Mouse (Mus musculus) hindbrain, postnatal 0 days (tissue): ENCODE measurements around the gene Lca5l. TPM values are rescaled to one million over a fixed set of nuclear protein-coding genes. Genes with fewer than 3 reads are reported as not detected.
A peak's percentile ranks its signal among the peaks of the same experiment; 100 is the strongest.

Experiments used
- ATAC-seq: fragments of 200-750 bp; cut with Nextera tagmentation; 2 replicates; pipeline ENCODE4 v1.8.0; 2017; ENCODE audit warnings: mild to moderate bottlenecking, moderate TSS enrichment, moderate library complexity
- DNase-seq: peaks from one replicate; pipeline ENCODE4 v3.0.0-alpha.2; 2015; ENCODE audit warnings: low spot score
- H3K27ac ChIP-seq: fragments of 300-500 bp; sonication (generic); 2 replicates; pipeline ENCODE4 v1.5.1; 2014; ENCODE audit warnings: mild to moderate bottlenecking
- H3K27me3 ChIP-seq: fragments of 300-500 bp; sonication (generic); 2 replicates; pipeline ENCODE4 v1.6.1; 2014; ENCODE audit warnings: low read length, mixed read lengths; ENCODE audit not compliant: insufficient read depth
- H3K36me3 ChIP-seq: fragments of 300-500 bp; sonication (generic); 2 replicates; pipeline ENCODE4 v1.6.1; 2014; ENCODE audit warnings: low read length, mixed read lengths; ENCODE audit not compliant: insufficient read depth
- H3K4me1 ChIP-seq: fragments of 300-500 bp; sonication (generic); 2 replicates; pipeline ENCODE4 v1.6.1; 2014; ENCODE audit warnings: antibody characterized with exemption, low read length, mixed read lengths; ENCODE audit not compliant: insufficient read depth
- H3K4me2 ChIP-seq: fragments of 300-500 bp; sonication (generic); 2 replicates; pipeline ENCODE4 v1.6.1; 2014; ENCODE audit warnings: low read depth, mild to moderate bottlenecking, low read length, moderate library complexity, mixed read lengths
- H3K4me3 ChIP-seq: fragments of 300-500 bp; sonication (generic); 2 replicates; pipeline ENCODE4 v1.5.1; 2014; ENCODE audit warnings: low read length
- H3K9ac ChIP-seq: fragments of 300-500 bp; sonication (generic); replicated peaks from 2 replicates; pipeline ENCODE4 v1.6.1; 2014; ENCODE audit warnings: mild to moderate bottlenecking, low read length, moderate library complexity, mixed read lengths
- H3K9me3 ChIP-seq: fragments of 300-500 bp; sonication (generic); 2 replicates; pipeline ENCODE4 v1.6.1; 2016; ENCODE audit warnings: low read length, mixed read lengths
- CTCF ChIP-seq: IDR thresholded peaks from 2 replicates; pipeline ENCODE4 v1.5.1; 2016; ENCODE audit warnings: antibody characterized with exemption, control low read depth, low read depth
- WGBS: fragments of 180-500 bp; shearing (Covaris S2); extraction: QIAGEN DNeasy Blood & Tissue Kit; methylation state at CpG from one replicate; pipeline ENCODE4 v1.1.7; 2014; 5-methylcytosine and 5-hydroxymethylcytosine counted together
- polyA plus RNA-seq: library from polyadenylated mRNA; unstranded; fragments of >200 nt; fragmentation: Nextera tagmentation; extraction: Ambion mirVana; gene quantifications from 2 replicates; pipeline ENCODE4 v1.2.1, GENCODE M21; 2015
- total RNA-seq: library from RNA; depleted of rRNA; stranded (reverse); fragments of >200 nt; gene quantifications from 2 replicates; pipeline ENCODE4 v1.2.3, GENCODE M21; 2014; rRNA removed

The Lca5l gene
- total RNA-seq (2.0 and 3.2 TPM in 2 replicates), polyA plus RNA-seq (1.9 and 2.3 TPM in 2 replicates)

- no peak for TF ChIP-seq CTCF
- WGBS, result under 1% methylated on average over 77 of the region's 77 CpGs
- H3K27ac ChIP-seq, result peak within 1 kb of the TSS; percentile 80
- peak within 1 kb of the TSS; percentile 80 for H3K4me2 ChIP-seq
- no peaks in the 10 kb centered on the region for H3K27me3 ChIP-seq
- ATAC-seq (peak; percentile 96), DNase-seq (peak; percentile 100)
- H3K36me3 ChIP-seq, result no peaks in the 10 kb centered on the region
- peak within 1 kb of the TSS; percentile 78 for H3K9ac ChIP-seq
- H3K4me1 ChIP-seq, result no peaks in the 10 kb centered on the region
- H3K9me3 ChIP-seq, result no peaks in the 10 kb centered on the region
- peak within 1 kb of the TSS; percentile 76 for H3K4me3 ChIP-seq
These were observed at the start of gene Lca5l for GRCm38 (mm10) chr16:96191531-96192506. TSS of gene Lca5l (minus strand) at chr16:96192271.

GRCm38 (mm10) chr16:96235366-96235970 is 43.4 kb upstream of the Lca5l start, which contains the start of gene B3galt5:
TSS of gene B3galt5 (plus strand) at chr16:96235801.
- Histone ChIP-seq H3K9me3 (no peaks in the 10 kb centered on the region), H3K4me1 (0 out of 2 replicates have a peak, but pooled peaks cover 6% of the 10 kb centered on the region), H3K36me3 (no peaks in the 10 kb centered on the region), H3K4me2 (peak within 1 kb of the TSS; percentile 34), H3K9ac (no peak within 1 kb of the TSS), H3K27ac (peak within 1 kb of the TSS; percentile 74), H3K27me3 (no peaks in the 10 kb centered on the region), H3K4me3 (no peak within 1 kb of the TSS)
- WGBS, result 53% methylated on average over 17 of the region's 17 CpGs
- TF ChIP-seq CTCF, result no peak
- peak; percentile 53; the same call in 1 of the 2 replicates for ATAC-seq
- DNase-seq, result peak; percentile 67

GRCm38 (mm10) chr16:96233996-96234395 is 41.9 kb upstream of the Lca5l start:
- no peak for TF ChIP-seq CTCF
- H3K27me3 ChIP-seq, result no peaks in the 10 kb centered on the region

GRCm38 (mm10) chr16:96231974-96232373 is 39.9 kb upstream of the Lca5l start:
- Histone ChIP-seq H3K4me1 (0 out of 2 replicates have a peak, but pooled peaks cover 6% of the 10 kb centered on the region), H3K4me3 (no peak overlapping the region), H3K4me2 (no peak overlapping the region), H3K9me3 (no peaks in the 10 kb centered on the region), H3K27me3 (no peaks in the 10 kb centered on the region), H3K36me3 (no peaks in the 10 kb centered on the region), H3K9ac (no peak overlapping the region), H3K27ac (no peak overlapping the region)
- ATAC-seq (no peak), DNase-seq (no peak)
- 85% methylated on average over 8 of the region's 8 CpGs for WGBS
- no peak for TF ChIP-seq CTCF

More at GRCm38 (mm10) chr16:96233996-96234395, 41.9 kb upstream of the Lca5l start:
- WGBS, result 91% methylated on average over 8 of the region's 8 CpGs
- Histone ChIP-seq H3K9me3 (no peaks in the 10 kb centered on the region), H3K27ac (no peak overlapping the region), H3K4me1 (0 out of 2 replicates have a peak, but pooled peaks cover 6% of the 10 kb centered on the region), H3K4me2 (no peak overlapping the region), H3K36me3 (no peaks in the 10 kb centered on the region), H3K9ac (no peak overlapping the region), H3K4me3 (no peak overlapping the region)
- ATAC-seq, result no peak
- no peak for DNase-seq

- ATAC-seq, result no peak
- 94% methylated on average over 4 of the region's 4 CpGs for WGBS
These were observed 39.2 kb upstream of the Lca5l start for GRCm38 (mm10) chr16:96231251-96231650.

GRCm38 (mm10) chr16:96230411-96230810 is 38.3 kb upstream of the Lca5l start:
- Histone ChIP-seq H3K36me3 (no peaks in the 10 kb centered on the region), H3K9ac (no peak overlapping the region), H3K4me3 (no peak overlapping the region), H3K27me3 (no peaks in the 10 kb centered on the region), H3K27ac (no peak overlapping the region), H3K9me3 (no peaks in the 10 kb centered on the region), H3K4me1 (0 out of 2 replicates have a peak, but pooled peaks cover 6% of the 10 kb centered on the region), H3K4me2 (no peak overlapping the region)
- peak; percentile 93 for TF ChIP-seq CTCF
- ATAC-seq (peak; percentile 91), DNase-seq (peak; percentile 90)
- WGBS, result 27% methylated on average over 11 of the region's 11 CpGs

More at GRCm38 (mm10) chr16:96231251-96231650, 39.2 kb upstream of the Lca5l start:
- Histone ChIP-seq H3K9ac (no peak overlapping the region), H3K27me3 (no peaks in the 10 kb centered on the region), H3K27ac (no peak overlapping the region), H3K4me1 (0 out of 2 replicates have a peak, but pooled peaks cover 6% of the 10 kb centered on the region), H3K4me3 (no peak overlapping the region), H3K36me3 (no peaks in the 10 kb centered on the region), H3K4me2 (no peak overlapping the region), H3K9me3 (no peaks in the 10 kb centered on the region)
- no peak for TF ChIP-seq CTCF
- no peak for DNase-seq
